Mouse (Mus musculus): Measurements from ENCODE around the gene Crp. TPM values are rescaled to one million over a fixed set of nuclear protein-coding genes. Genes with fewer than 3 reads are reported as not detected.

Gene Crp
- polyA plus RNA-seq, 1 experiment from 2014 or later: 0.19 TPM

- 70% methylated on average over 7 of the region's 7 CpGs for WGBS
- Histone ChIP-seq H3K27ac (no peak overlapping the region), H3K4me2 (no peak overlapping the region), H3K4me3 (no peak overlapping the region), H3K9me3 (no peaks in the 10 kb centered on the region), H3K36me3 (no peaks in the 10 kb centered on the region), H3K9ac (no peak overlapping the region), H3K4me1 (no peaks in the 10 kb centered on the region), H3K27me3 (no peaks in the 10 kb centered on the region)
- no peak for ATAC-seq (ENCODE audit: insufficient number of reproducible peaks, low FRiP score, low TSS enrichment, low read depth)
Observed at GRCm38 (mm10) chr1:172755151-172755550, 57.3 kb downstream of the Crp start.

GRCm38 (mm10) chr1:172759525-172759924, 61.7 kb downstream of the Crp start:
- no peak for ATAC-seq (ENCODE audit: insufficient number of reproducible peaks, low FRiP score, low TSS enrichment, low read depth)

GRCm38 (mm10) chr1:172779195-172779594, 81.3 kb downstream of the Crp start:
- no peak overlapping the region for H3K27ac ChIP-seq
- H3K4me2 ChIP-seq: no peak overlapping the region
- no peaks in the 10 kb centered on the region for H3K27me3 ChIP-seq
- H3K36me3 ChIP-seq: no peaks in the 10 kb centered on the region
- no peak for ATAC-seq (ENCODE audit: insufficient number of reproducible peaks, low FRiP score, low TSS enrichment, low read depth)
- no peak overlapping the region for H3K4me3 ChIP-seq
- H3K4me1 ChIP-seq: no peaks in the 10 kb centered on the region
- H3K9ac ChIP-seq: no peak overlapping the region
- 72% methylated on average over 5 of the region's 5 CpGs for WGBS
- no peaks in the 10 kb centered on the region for H3K9me3 ChIP-seq

More at GRCm38 (mm10) chr1:172759525-172759924, 61.7 kb downstream of the Crp start:
- Histone ChIP-seq H3K27ac (no peak overlapping the region), H3K4me3 (no peak overlapping the region), H3K9ac (no peak overlapping the region), H3K9me3 (no peaks in the 10 kb centered on the region), H3K4me1 (no peaks in the 10 kb centered on the region), H3K36me3 (no peaks in the 10 kb centered on the region), H3K4me2 (no peak overlapping the region), H3K27me3 (no peaks in the 10 kb centered on the region)
- WGBS: 84% methylated on average over 1 of the region's 1 CpGs

- no peak for ATAC-seq (ENCODE audit: insufficient number of reproducible peaks, low FRiP score, low TSS enrichment, low read depth)
- no peaks in the 10 kb centered on the region for H3K27me3 ChIP-seq
- H3K9ac ChIP-seq: no peak overlapping the region
Observed at GRCm38 (mm10) chr1:172785322-172785721, 87.5 kb downstream of the Crp start.

GRCm38 (mm10) chr1:172785886-172786285, 88.0 kb downstream of the Crp start:
- WGBS: 26% methylated on average over 1 of the region's 1 CpGs
- H3K9me3 ChIP-seq: no peaks in the 10 kb centered on the region
- H3K27me3 ChIP-seq: no peaks in the 10 kb centered on the region
- H3K4me3 ChIP-seq: no peak overlapping the region
- no peak overlapping the region for H3K4me2 ChIP-seq
- no peak overlapping the region for H3K9ac ChIP-seq
- no peaks in the 10 kb centered on the region for H3K4me1 ChIP-seq
- ATAC-seq (ENCODE audit: insufficient number of reproducible peaks, low FRiP score, low TSS enrichment, low read depth): no peak
- H3K36me3 ChIP-seq: no peaks in the 10 kb centered on the region
- H3K27ac ChIP-seq: no peak overlapping the region

More at GRCm38 (mm10) chr1:172785322-172785721, 87.5 kb downstream of the Crp start:
- Histone ChIP-seq H3K4me3 (no peak overlapping the region), H3K4me2 (no peak overlapping the region), H3K9me3 (no peaks in the 10 kb centered on the region), H3K4me1 (no peaks in the 10 kb centered on the region), H3K36me3 (no peaks in the 10 kb centered on the region), H3K27ac (no peak overlapping the region)
- 83% methylated on average over 2 of the region's 2 CpGs for WGBS

- WGBS: 83% methylated on average over 2 of the region's 2 CpGs
- ATAC-seq (ENCODE audit: insufficient number of reproducible peaks, low FRiP score, low TSS enrichment, low read depth): no peak
- no peaks in the 10 kb centered on the region for H3K27me3 ChIP-seq
Observed at GRCm38 (mm10) chr1:172828975-172829374, 131.1 kb downstream of the Crp start.

GRCm38 (mm10) chr1:172847044-172847761, 149.3 kb downstream of the Crp start:
- H3K4me2 ChIP-seq: no peak overlapping the region
- 75% methylated on average over 2 of the region's 2 CpGs for WGBS
- ATAC-seq (ENCODE audit: insufficient number of reproducible peaks, low FRiP score, low TSS enrichment, low read depth): no peak
- no peaks in the 10 kb centered on the region for H3K36me3 ChIP-seq
- no peak overlapping the region for H3K27ac ChIP-seq
- H3K9ac ChIP-seq: no peak overlapping the region
- H3K4me1 ChIP-seq: no peaks in the 10 kb centered on the region
- no peak overlapping the region for H3K4me3 ChIP-seq
- no peaks in the 10 kb centered on the region for H3K27me3 ChIP-seq
- H3K9me3 ChIP-seq: no peaks in the 10 kb centered on the region

More at GRCm38 (mm10) chr1:172828975-172829374, 131.1 kb downstream of the Crp start:
- H3K9ac ChIP-seq: no peak overlapping the region
- no peaks in the 10 kb centered on the region for H3K9me3 ChIP-seq
- no peaks in the 10 kb centered on the region for H3K4me1 ChIP-seq
- H3K27ac ChIP-seq: no peak overlapping the region
- H3K36me3 ChIP-seq: no peaks in the 10 kb centered on the region
- H3K4me3 ChIP-seq: no peak overlapping the region
- H3K4me2 ChIP-seq: no peak overlapping the region

GRCm38 (mm10) chr1:172848171-172848570, 150.3 kb downstream of the Crp start:
- H3K27me3 ChIP-seq: no peaks in the 10 kb centered on the region
- no peaks in the 10 kb centered on the region for H3K4me1 ChIP-seq
- no peak overlapping the region for H3K9ac ChIP-seq
- ATAC-seq (ENCODE audit: insufficient number of reproducible peaks, low FRiP score, low TSS enrichment, low read depth): no peak
- H3K27ac ChIP-seq: no peak overlapping the region
- no peaks in the 10 kb centered on the region for H3K9me3 ChIP-seq
- no peak overlapping the region for H3K4me3 ChIP-seq
- H3K36me3 ChIP-seq: no peaks in the 10 kb centered on the region
- H3K4me2 ChIP-seq: no peak overlapping the region
- 89% methylated on average over 2 of the region's 2 CpGs for WGBS

- WGBS: 83% methylated on average over 4 of the region's 4 CpGs
- Histone ChIP-seq H3K36me3 (no peaks in the 10 kb centered on the region), H3K27ac (no peak overlapping the region), H3K9ac (no peak overlapping the region), H3K27me3 (no peaks in the 10 kb centered on the region), H3K4me1 (no peaks in the 10 kb centered on the region), H3K4me2 (no peak overlapping the region), H3K4me3 (no peak overlapping the region), H3K9me3 (no peaks in the 10 kb centered on the region)
- no peak for ATAC-seq (ENCODE audit: insufficient number of reproducible peaks, low FRiP score, low TSS enrichment, low read depth)
Observed at GRCm38 (mm10) chr1:172875265-172875664, 177.4 kb downstream of the Crp start.

GRCm38 (mm10) chr1:172876675-172877074, 178.8 kb downstream of the Crp start:
- 79% methylated on average over 1 of the region's 1 CpGs for WGBS
- no peaks in the 10 kb centered on the region for H3K36me3 ChIP-seq
- H3K4me2 ChIP-seq: no peak overlapping the region
- no peak overlapping the region for H3K27ac ChIP-seq
- no peaks in the 10 kb centered on the region for H3K9me3 ChIP-seq
- H3K9ac ChIP-seq: no peak overlapping the region
- no peaks in the 10 kb centered on the region for H3K4me1 ChIP-seq
- ATAC-seq (ENCODE audit: insufficient number of reproducible peaks, low FRiP score, low TSS enrichment, low read depth): no peak
- no peak overlapping the region for H3K4me3 ChIP-seq
- no peaks in the 10 kb centered on the region for H3K27me3 ChIP-seq
